Mouse (Mus musculus) layer of hippocampus, adult 2 months (tissue): ENCODE results near the gene Ceacam10. TPM values are rescaled to one million over a fixed set of nuclear protein-coding genes. Genes with fewer than 3 reads are reported as not detected.
"Not testable (repeated sequence)": the region's sequence is repeated elsewhere in the genome, so short reads cannot be mapped to it uniquely, and the experiment has no call there.

Experiments used
- DNase-seq, 2 experiments: peaks; one replicate each; pipeline ENCODE4 v3.0.0; 2022; ENCODE audit warnings: low spot score in 2 of 2
- H3K27ac ChIP-seq: fragments of 200-600 bp; 2 replicates; pipeline ENCODE4 v1.8.1; 2022
- H3K4me3 ChIP-seq: fragments of 200-600 bp; 2 replicates; pipeline ENCODE4 v1.8.1; 2022; ENCODE audit warnings: mild to moderate bottlenecking
- CTCF ChIP-seq: fragments of 200-600 bp; conservative IDR thresholded peaks from 2 replicates; pipeline ENCODE4 v1.8.1; 2022; ENCODE audit warnings: antibody characterized with exemption, mild to moderate bottlenecking, moderate library complexity
- long read RNA-seq, 2 experiments: library from polyadenylated mRNA; stranded (forward); transcript quantifications; one replicate each; pipeline ENCODE4 v2.0.0; 2021; ENCODE audit warnings: borderline mapping rate in 2 of 2
- total RNA-seq, 2 experiments: library from RNA; stranded (reverse); gene quantifications; 2 replicates each; pipeline ENCODE4 v1.2.3; 2021

The Ceacam10 gene
- total RNA-seq, result not detected
- long read RNA-seq, experiment 1, result 0 reads
- long read RNA-seq, experiment 2, result 0 reads

GRCm38 (mm10) chr7:24776918-24777317 is at the start of gene Ceacam10:
Gene Ceacam10 (plus strand): TSS chr7:24777206.
- not testable (repeated sequence) for H3K4me3 ChIP-seq, H3K27ac ChIP-seq, DNase-seq

DNA sequence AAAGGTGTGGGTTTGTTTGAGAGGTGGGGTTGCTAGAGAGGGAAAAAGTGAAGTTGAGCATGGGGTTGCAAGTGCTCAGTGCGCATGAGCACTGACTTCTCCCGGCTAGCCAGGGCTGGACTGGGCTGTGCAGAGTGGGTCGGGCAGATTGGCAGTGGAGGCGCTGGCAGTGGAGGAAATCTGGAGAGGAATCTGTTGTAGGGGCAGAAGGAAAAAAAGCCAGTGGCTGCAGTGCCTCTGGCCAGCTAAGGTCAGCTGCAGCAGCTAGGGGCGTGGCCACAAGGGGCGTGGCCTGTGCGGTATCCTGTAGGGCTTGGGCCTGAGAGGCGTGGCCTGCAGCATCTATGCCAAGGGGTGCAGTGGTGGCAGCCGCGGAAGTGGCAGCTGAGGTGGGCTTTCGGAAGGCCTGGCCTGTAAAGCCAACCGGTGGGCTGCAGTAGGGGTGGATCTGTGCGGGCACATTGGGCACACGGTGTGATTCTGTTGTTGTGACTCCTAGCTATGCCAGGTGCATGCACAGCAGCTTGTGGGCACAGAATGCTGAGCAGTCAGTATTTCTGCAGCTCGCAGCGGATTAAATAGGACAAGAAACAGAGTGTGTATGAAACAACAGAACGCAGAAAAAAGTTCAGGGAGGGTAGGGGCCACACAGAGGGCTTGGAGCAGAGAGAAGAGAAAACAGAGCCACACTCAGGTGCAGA is 40.9 kb upstream of the Ceacam10 start:
- TF ChIP-seq CTCF, result no peak
- no peak overlapping the region for H3K4me3 ChIP-seq
- H3K27ac ChIP-seq, result no peak overlapping the region
- DNase-seq, result no peak

DNA sequence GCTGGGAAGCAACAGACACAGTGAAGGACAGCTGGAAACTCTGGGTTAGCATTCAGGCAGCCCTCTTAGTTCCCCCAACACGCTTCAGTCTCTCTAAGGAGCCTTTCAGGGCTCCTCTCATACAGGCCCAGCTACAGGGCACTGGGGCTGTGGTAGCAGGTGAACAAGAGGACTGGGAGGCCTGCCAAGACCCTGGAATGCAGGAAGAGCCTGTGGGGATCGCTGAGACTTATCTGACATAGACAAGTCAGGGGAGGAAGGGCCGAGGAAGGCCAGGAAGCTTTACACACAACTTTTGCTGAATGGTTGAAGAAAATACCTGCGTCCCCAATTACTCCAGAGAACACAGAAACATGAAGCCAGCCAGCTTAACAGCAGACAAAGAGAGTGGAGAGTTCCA is 26.3 kb upstream of the Ceacam10 start:
- no peak for DNase-seq
- TF ChIP-seq CTCF, result no peak
- H3K27ac ChIP-seq, result no peak overlapping the region
- H3K4me3 ChIP-seq, result no peak overlapping the region

DNA sequence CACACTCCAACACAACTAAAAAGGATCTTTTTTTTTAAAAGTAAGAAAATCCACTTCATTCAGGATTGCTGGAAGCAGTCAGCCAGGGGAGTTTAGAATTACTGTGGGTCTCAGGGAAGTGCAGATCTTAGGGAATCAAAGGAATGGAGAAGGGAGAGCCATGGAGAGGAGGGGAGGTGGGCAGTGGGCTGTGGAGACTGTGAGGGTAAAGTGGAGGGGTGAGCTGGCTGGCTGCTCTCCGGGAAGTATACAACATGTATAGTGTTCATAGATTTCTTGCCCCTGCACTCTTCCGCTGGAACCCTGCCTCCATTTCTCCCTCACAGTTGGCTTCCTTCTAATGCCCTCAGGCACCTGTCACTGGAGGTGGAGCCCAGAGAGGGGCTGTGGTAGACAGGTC is 25.4 kb upstream of the Ceacam10 start:
- TF ChIP-seq CTCF, result no peak
- no peak for DNase-seq
- Histone ChIP-seq H3K27ac (no peak overlapping the region), H3K4me3 (no peak overlapping the region)

DNA sequence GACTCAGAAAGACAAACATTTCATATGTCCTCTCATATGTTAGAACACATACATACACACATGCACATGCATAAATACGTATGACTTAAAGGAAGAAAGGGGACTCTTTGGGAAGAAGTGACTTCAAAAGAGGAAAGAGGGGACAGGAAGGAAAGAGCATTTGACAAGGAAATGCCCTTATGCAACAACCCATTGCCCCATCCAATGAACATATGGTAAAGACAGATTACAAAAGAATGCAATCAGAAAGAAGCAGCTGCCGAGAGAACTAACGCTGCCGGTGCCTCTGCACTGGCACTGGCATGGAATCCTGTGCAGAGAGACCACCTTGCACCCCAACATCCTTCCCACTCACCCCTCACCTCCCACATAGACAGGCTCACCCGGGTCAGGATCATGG is 23.5 kb upstream of the Ceacam10 start:
- no peak for TF ChIP-seq CTCF
- Histone ChIP-seq H3K27ac (no peak overlapping the region), H3K4me3 (no peak overlapping the region)
- DNase-seq, result no peak

DNA sequence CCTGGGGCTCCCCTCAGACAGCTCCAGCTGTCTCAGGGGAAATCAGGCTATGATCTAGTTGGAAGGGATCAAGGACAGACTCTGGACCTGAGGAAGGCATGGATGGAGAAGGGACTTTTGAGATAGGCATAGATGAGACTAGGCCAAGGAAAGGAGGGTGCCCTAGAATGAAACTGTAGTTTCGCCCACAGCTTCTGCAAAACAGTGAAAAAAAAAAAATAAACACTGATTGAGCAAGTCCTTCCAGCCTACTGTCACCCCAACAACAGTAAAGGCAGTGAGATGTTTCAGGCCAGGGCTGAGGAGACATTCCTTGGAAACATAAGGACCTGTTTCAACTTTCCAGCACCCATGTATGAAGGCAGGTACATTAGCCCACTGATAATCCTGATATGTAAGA is 18.5 kb upstream of the Ceacam10 start:
- DNase-seq, result no peak
- H3K27ac ChIP-seq, result no peak overlapping the region
- H3K4me3 ChIP-seq, result no peak overlapping the region
- no peak for TF ChIP-seq CTCF

- no peak for DNase-seq
- no peak for TF ChIP-seq CTCF
- Histone ChIP-seq H3K27ac (no peak within 1 kb of the TSS), H3K4me3 (no peak within 1 kb of the TSS)
These were observed 16.8 kb upstream of the Ceacam10 start, which contains the start of gene Cd177 for GRCm38 (mm10) chr7:24760211-24760610. Gene Cd177 (minus strand): TSS chr7:24760311.

DNA sequence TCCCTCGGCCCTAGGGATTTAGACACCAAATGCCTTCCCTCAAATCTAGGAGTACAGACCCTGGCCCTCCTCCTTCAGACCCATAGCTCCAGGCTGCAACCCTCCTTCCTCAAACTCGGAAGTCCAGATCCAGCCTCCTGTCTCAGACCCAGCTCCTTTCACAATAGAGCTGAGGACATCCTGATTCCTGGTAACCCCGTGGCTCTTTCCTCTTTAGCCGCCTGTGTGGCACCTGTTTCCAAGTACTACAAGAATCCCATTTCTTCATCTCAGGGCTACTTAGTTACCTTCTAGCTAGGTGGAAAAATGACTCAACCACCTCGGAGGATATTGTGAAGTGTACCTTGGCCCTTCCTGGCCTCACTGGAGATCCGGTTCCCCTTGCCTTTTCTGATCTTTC is 15.8 kb upstream of the Ceacam10 start:
- no peak for DNase-seq
- H3K4me3 ChIP-seq, result no peak overlapping the region
- no peak overlapping the region for H3K27ac ChIP-seq
- TF ChIP-seq CTCF, result no peak

GRCm38 (mm10) chr7:24762574-24762973 is 14.4 kb upstream of the Ceacam10 start:
- Histone ChIP-seq H3K27ac (no peak overlapping the region), H3K4me3 (no peak overlapping the region)
- no peak for TF ChIP-seq CTCF
- DNase-seq, result no peak

- DNase-seq, result no peak
- no peak overlapping the region for H3K27ac ChIP-seq
- TF ChIP-seq CTCF, result no peak
- no peak overlapping the region for H3K4me3 ChIP-seq
These were observed 5.6 kb upstream of the Ceacam10 start for GRCm38 (mm10) chr7:24771361-24771760.

DNA sequence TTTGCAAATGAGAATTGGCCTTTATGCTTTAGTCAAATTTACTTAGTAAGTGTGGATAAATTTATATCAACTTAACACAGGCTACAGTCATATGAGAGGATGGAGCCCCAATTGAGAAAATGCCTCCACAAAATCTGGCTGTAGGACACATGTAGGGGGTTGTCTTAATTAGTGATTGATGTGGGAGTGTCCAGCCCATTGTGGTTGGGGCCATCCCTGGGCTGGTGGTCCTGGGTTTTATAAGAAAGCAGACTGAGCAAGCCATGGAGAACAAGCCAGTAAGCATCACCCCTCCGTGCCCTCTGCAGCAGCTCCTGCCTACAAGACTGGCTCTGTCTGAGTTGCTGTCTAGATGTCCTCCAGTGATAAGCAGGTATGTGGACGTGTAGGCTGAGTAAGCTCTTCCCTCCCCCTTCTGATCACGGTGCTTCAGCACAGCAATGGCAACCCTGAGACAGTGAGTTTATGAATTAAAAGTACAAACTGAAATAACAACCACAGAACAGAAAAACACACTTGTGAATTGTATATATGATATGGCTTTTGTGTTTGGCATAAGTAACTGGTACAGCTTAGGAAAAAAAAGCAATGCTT is 3.0 kb upstream of the Ceacam10 start:
- no peak for TF ChIP-seq CTCF
- DNase-seq, result no peak
- H3K4me3 ChIP-seq, result no peak overlapping the region
- no peak overlapping the region for H3K27ac ChIP-seq

DNA sequence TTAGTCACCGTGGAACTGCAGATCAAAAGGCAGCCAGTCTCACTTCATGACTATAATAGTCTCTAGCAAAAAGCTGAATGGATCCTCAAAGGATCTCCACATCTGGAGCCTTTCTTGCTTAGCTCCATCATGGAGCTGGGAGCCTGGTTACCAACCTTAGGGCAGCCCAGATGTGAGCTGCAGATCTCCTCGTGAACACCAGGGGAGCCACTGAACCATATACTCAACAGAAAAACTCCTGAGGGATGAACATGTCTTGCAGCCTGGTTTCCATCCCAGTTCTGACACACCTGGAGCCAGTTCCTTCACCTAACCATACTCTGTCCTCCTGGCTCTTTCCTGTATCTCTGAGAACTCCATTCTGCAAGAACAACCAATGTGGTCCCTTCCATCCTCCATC is 861 bp upstream of the Ceacam10 start:
- no peak overlapping the region for H3K27ac ChIP-seq
- TF ChIP-seq CTCF, result no peak; the same call in 1 of the 2 replicates
- H3K4me3 ChIP-seq, result no peak overlapping the region
- DNase-seq, result no peak

DNA sequence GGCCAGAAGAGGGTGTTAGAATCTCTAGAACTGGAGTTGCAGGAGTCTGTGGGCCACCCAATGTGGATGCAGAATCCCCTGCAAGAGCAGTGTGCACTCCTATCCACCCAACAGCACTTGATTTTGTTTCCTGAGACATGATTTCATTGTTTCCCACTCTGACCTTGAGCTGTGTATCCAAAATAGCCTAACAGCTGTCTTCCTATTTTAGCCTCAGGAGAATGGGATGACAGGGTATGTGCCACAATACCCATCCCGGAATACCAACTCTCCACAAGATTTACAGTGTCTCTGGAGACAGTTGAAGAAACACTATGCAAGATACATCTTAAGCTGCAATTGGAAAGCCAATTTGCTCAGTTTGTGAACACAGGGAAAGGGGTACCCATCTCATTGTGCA is 20.9 kb downstream of the Ceacam10 start:
- H3K4me3 ChIP-seq, result no peak overlapping the region
- no peak for DNase-seq
- no peak overlapping the region for H3K27ac ChIP-seq
- no peak for TF ChIP-seq CTCF

DNA sequence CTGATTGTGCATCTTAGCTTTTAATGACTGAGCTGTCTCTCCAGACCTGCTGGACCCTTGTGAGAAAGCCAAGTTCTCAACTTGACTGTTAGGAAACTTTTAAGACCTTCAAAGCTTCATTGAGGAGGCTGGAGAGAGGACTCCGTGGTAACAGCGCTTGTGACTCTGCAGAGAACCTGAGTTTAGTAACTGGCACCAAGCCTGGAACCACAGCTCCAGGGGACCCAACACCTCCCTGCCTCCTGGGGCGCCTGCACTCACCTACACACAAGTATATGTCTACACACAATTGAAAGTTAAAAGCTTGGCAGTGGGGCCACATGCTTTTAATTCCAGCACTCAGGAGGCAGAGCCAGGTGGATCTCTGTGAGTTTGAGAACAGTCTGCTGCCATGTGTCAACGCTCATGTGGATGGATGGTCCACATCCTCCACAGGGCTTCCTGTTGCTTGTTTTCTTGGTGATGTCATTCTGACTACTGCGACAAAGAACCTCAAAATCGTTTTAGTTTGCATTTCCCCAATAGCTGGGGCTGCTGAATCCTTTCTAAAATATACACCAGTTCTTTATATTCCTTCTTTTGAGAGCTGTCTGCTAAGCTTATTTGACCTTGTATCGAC is 25.3 kb downstream of the Ceacam10 start:
- Histone ChIP-seq H3K4me3 (no peak overlapping the region), H3K27ac (no peak overlapping the region)
- no peak for DNase-seq
- no peak for TF ChIP-seq CTCF
